Mouse (Mus musculus) ES-E14 (cell line): ENCODE data around the gene Bola2. TPM values are rescaled to one million over a fixed set of nuclear protein-coding genes. Genes with fewer than 3 reads are reported as not detected.
"Not testable (repeated sequence)": the region's sequence is repeated elsewhere in the genome, so short reads cannot be mapped to it uniquely, and the experiment has no call there.

Experiments
- DNase-seq: peaks from one replicate; pipeline ENCODE4 v3.0.0-alpha.2; 2013; ENCODE audit warnings: low read depth, low spot score
- H3K27ac ChIP-seq: 2 replicates; pipeline ENCODE4 v1.5.1; 2012; ENCODE audit warnings: low read depth, mild to moderate bottlenecking, low read length, moderate library complexity, mixed read lengths; ENCODE audit not compliant: poor library complexity, insufficient read depth, severe bottlenecking
- H3K36me3 ChIP-seq: 2 replicates; pipeline ENCODE4 v1.6.1; 2012; ENCODE audit warnings: mild to moderate bottlenecking, low read length, moderate library complexity, mixed read lengths; ENCODE audit not compliant: control insufficient read depth, poor library complexity, insufficient read depth, severe bottlenecking
- H3K4me1 ChIP-seq, 2 experiments: fragments of 150-350 bp in 1 of 2; sonication (generic) in 1 of 2; 2 replicates each; pipeline ENCODE4 v1.6.1; 2012; ENCODE audit warnings: low read length in 2 of 2, mild to moderate bottlenecking in 1 of 2, mixed read lengths in 1 of 2; ENCODE audit not compliant: control insufficient read depth in 2 of 2, insufficient read depth in 2 of 2, poor library complexity in 1 of 2
- H3K4me3 ChIP-seq, 2 experiments: fragments of 150-350 bp in 1 of 2; sonication (generic) in 1 of 2; 2 replicates each; pipeline ENCODE4 v1.5.1; 2012; ENCODE audit warnings: low read length in 2 of 2, low read depth in 1 of 2, mild to moderate bottlenecking in 1 of 2, mixed read lengths in 1 of 2; ENCODE audit not compliant: insufficient read depth in 1 of 2, poor library complexity in 1 of 2, severe bottlenecking in 1 of 2
- H3K9ac ChIP-seq: 2 replicates; pipeline ENCODE4 v1.6.1; 2012; ENCODE audit warnings: low read depth, mild to moderate bottlenecking, low read length, mixed read lengths; ENCODE audit not compliant: poor library complexity, insufficient read depth, severe bottlenecking
- H3K9me3 ChIP-seq: fragments of 150-350 bp; sonication (generic); 2 replicates; pipeline ENCODE4 v1.6.1; 2012; ENCODE audit warnings: low read depth, mild to moderate bottlenecking, low read length; ENCODE audit not compliant: control insufficient read depth, insufficient read depth
- CHD2 ChIP-seq: IDR thresholded peaks from 2 replicates; pipeline ENCODE4 v1.6.1; 2014; ENCODE audit warnings: mild to moderate bottlenecking, low read depth, low read length, inconsistent platforms
- HCFC1 ChIP-seq: IDR thresholded peaks from 2 replicates; pipeline ENCODE4 v1.6.1; 2012; ENCODE audit warnings: low read length, inconsistent platforms, borderline replicate concordance; ENCODE audit not compliant: insufficient read depth
- MAFK ChIP-seq: IDR thresholded peaks from 2 replicates; pipeline ENCODE4 v1.6.1; 2014; ENCODE audit warnings: mild to moderate bottlenecking, low read depth, low read length, inconsistent platforms; ENCODE audit not compliant: insufficient read depth
- ZC3H11A ChIP-seq: IDR thresholded peaks from 2 replicates; pipeline ENCODE4 v1.6.1; 2012; ENCODE audit warnings: low read depth, mild to moderate bottlenecking, inconsistent platforms, low read length, borderline replicate concordance
- ZNF384 ChIP-seq: IDR thresholded peaks from 2 replicates; pipeline ENCODE4 v1.6.1; 2012; ENCODE audit warnings: low read depth, low read length, inconsistent platforms
- in situ Hi-C, 2 experiments: fragments of 600-800 bp; cut with MboI; formaldehyde crosslinking; loops; one replicate each; pipeline ENCODE4 v1.15.1; 2025; ENCODE audit warnings: low sequenced_read_pairs in 2 of 2, inconsistent platforms in 1 of 2; ENCODE audit not compliant: unreplicated experiment in 2 of 2
- total RNA-seq: library from RNA; depleted of rRNA; stranded (reverse); fragments of 300-350 nt; gene quantifications from 2 replicates; pipeline ENCODE4 v1.2.3, GENCODE M21; 2012

The Bola2 gene
- total RNA-seq, 1 experiment = 187 TPM

GRCm38 (mm10) chr7:126678545-126679341, 16.5 kb upstream of the Bola2 start:
- in situ Hi-C loops = no loop called here
- DNase-seq = no peak
- TF ChIP-seq ZNF384 (no peak), MAFK (no peak)
- no peak overlapping the region for H3K27ac ChIP-seq
- no peaks in the 10 kb centered on the region for H3K36me3 ChIP-seq
- H3K4me1 ChIP-seq = 0 out of 4 replicates have a peak, but pooled peaks cover 0 to 2% of the 10 kb centered on the region in 2 experiments
- no peaks in the 10 kb centered on the region for H3K9me3 ChIP-seq
- H3K9ac ChIP-seq = no peak overlapping the region
- H3K4me3 ChIP-seq = no peak overlapping the region

DNA sequence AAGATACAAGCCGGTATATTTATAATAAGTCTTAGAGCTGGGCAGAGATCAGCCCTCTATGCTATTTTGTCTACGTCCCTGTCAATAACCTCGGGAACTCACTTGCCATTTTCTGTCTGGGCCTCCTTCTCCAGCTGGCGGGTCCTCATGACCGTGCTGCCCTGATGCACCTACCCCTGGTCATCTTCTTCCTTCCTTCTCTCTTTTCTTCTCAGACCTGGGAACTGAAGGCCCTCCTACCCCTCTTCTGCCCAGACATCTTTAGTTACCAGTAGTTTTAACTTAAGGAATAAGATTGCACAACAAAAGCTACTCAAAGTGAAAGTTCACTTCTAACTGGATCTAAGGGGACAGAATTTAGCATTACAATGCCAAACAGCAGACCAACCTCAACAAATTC, 15.5 kb upstream of the Bola2 start:
- Histone ChIP-seq H3K9me3 (no peaks in the 10 kb centered on the region), H3K9ac (no peak overlapping the region), H3K4me1 (0 out of 4 replicates have a peak, but pooled peaks cover 0 to 2% of the 10 kb centered on the region in 2 experiments), H3K4me3 (no peak overlapping the region), H3K27ac (no peak overlapping the region), H3K36me3 (no peaks in the 10 kb centered on the region)
- DNase-seq = no peak
- in situ Hi-C loops = no loop called here
- TF ChIP-seq ZNF384 = no peak
- TF ChIP-seq ZC3H11A = no peak
- no peak for TF ChIP-seq CHD2
- no peak for TF ChIP-seq HCFC1
- TF ChIP-seq MAFK = no peak

GRCm38 (mm10) chr7:126681221-126681620, 14.0 kb upstream of the Bola2 start:
- DNase-seq = no peak
- no peak overlapping the region for H3K27ac ChIP-seq
- no peaks in the 10 kb centered on the region for H3K9me3 ChIP-seq
- H3K4me3 ChIP-seq = no peak overlapping the region
- in situ Hi-C loops = no loop called here
- no peak for TF ChIP-seq CHD2
- TF ChIP-seq HCFC1 = no peak
- TF ChIP-seq MAFK = no peak
- TF ChIP-seq ZC3H11A = no peak
- no peak for TF ChIP-seq ZNF384
- no peaks in the 10 kb centered on the region for H3K36me3 ChIP-seq
- H3K4me1 ChIP-seq = 0 out of 4 replicates have a peak, but pooled peaks cover 0 to 2% of the 10 kb centered on the region in 2 experiments
- no peak overlapping the region for H3K9ac ChIP-seq

DNA sequence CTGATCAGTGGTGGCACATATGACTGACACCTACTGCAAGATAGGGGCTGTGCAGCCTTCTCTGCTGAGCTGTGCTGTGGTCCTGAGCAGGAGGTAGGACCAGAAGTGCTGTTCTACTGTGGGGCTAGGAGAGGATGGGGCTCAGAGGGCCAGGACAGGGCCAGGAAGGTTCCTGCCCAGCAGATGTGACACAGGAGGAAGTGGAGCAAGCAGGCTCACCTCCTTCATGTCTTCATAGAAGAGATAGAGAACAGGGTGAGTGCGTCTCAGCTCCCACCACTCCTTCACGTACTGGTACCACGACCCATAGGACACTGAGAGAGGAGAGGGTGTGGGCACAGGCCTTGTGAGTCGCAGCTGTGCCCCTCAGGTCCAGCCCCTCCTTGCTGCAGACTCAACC, 7.0 kb upstream of the Bola2 start:
- in situ Hi-C loops, DNase-seq, H3K4me3 ChIP-seq, H3K27ac ChIP-seq, H3K4me1 ChIP-seq, H3K9ac ChIP-seq, H3K9me3 ChIP-seq: not testable (repeated sequence)
- peaks cover 24% of the 10 kb centered on the region for H3K36me3 ChIP-seq

DNA sequence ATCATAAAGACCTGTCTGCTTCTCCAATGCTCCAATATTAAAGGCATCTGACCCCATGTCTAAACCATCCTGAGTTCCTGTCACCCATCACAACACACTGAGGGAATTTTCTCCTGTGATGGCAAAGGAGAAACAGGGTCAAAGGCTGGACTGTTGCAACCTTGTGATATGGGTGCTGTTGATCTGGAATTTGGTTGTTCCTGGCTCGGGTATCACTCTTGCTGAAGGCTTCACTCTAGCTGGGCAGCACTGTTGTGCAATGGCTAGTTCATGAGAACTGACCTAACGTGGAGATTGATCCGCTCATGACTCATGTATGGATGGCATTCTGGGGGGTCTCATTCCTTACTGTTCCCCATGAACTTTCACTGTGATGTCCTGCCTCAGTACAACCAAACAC, 6.2 kb upstream of the Bola2 start:
- peaks cover 0 to 7% of the 10 kb centered on the region in 2 experiments; a peak in 2 of 4 replicates for H3K4me1 ChIP-seq
- DNase-seq = no peak
- TF ChIP-seq ZNF384 (no peak), MAFK (no peak), HCFC1 (no peak), ZC3H11A (no peak), CHD2 (no peak)
- no peak overlapping the region for H3K4me3 ChIP-seq
- H3K9me3 ChIP-seq = no peaks in the 10 kb centered on the region
- H3K27ac ChIP-seq = no peak overlapping the region
- peaks cover 26% of the 10 kb centered on the region for H3K36me3 ChIP-seq
- no peak overlapping the region for H3K9ac ChIP-seq
- in situ Hi-C loops = no loop called here
